Mouse (Mus musculus): ENCODE results near the gene Peg10.

- TF ChIP-seq CTCF (IDR thresholded peaks at IDR 0.05): peak; percentile 19
- TF ChIP-seq EP300 (IDR thresholded peaks at IDR 0.05): no peak
These were observed 52.3 kb downstream of the Peg10 start for GRCm38 (mm10) chr6:4799359-4799758.

Data from lung, postnatal 0 days (tissue).